Mouse (Mus musculus): ENCODE results near the gene Caln1.

The Caln1 gene

DNA sequence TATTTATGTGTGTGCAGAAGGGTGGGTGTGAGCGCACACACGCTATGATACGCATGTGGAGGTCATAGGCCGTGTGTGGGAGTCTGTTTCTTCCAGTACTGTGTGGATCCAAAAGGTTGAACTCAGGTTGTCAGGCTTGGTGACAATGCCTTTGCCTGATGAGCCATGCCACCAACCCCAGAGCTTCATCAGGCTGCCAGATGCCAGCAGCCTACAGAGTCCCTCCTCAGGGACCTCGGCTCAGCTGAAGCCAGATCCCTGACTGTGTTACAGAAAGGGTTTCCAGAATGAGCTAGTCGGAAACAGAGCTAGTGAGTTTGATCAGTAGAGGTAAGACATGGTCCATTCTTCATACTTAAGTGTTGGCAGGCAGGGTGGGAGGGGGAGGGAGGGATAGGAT is 25.9 kb downstream of the Caln1 start:
- DNase-seq = no peak

GRCm38 (mm10) chr5:130400136-130400917 is 31.1 kb downstream of the Caln1 start:
- no peak for DNase-seq

DNA sequence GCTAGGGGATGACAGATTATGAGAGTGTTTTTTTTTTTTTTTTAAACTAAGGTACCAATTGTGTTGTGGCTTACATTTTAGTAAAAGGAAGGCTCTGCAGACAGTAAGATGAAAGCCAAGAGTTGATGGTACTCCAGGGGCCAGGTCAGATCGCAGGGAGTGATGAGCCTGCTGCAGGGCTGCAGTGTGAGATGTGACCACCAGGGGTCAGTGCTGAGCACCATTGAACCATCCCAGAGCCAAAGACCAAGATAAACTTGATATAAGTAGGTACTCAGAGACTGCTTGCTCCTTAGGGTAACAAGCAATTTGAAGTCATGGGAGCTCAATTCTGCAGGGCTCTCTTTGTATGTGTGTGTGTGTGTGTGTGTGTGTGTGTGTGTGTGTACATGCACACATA is 35.9 kb downstream of the Caln1 start:
- DNase-seq = no peak

DNA sequence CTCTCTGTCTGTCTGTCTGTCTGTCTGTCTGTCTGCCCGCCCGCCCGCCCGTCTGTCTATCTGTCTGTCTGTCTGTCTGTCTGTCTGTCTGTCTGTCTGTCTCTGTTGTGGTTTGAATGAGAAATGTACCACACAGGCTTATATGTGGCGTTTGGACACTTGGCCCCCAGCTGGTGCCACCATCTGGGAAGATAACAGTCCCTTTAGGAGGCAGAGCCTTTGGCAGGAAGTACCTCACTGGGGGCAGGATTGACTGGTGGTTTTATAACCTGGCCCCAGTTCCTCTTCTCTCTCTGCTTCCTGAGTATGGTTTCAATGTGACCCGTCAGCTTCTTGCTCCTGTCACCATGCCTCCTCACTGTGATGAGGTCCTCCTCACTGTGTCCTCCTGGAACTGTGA is 40.5 kb downstream of the Caln1 start:
- no peak for DNase-seq

DNA sequence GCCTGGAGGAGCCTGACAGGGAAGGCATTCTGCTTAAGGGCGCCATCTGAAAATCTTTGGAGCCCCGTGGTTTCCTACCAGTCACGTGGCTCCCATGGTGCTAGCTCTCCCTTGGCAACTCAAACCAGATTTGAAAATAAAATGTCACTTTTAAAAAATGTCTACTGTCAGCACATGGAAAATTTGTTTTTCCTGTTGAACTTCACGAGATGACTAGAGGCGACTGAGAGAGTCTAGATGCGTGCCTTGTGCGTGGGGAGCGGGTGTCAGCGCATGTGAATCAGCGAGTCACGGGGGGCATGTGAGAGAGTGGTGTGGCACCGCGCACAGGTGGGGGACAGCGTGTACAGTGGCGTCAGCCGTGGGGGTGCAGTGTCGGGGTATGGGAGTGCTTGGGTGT is 42.3 kb downstream of the Caln1 start:
- no peak for DNase-seq

DNA sequence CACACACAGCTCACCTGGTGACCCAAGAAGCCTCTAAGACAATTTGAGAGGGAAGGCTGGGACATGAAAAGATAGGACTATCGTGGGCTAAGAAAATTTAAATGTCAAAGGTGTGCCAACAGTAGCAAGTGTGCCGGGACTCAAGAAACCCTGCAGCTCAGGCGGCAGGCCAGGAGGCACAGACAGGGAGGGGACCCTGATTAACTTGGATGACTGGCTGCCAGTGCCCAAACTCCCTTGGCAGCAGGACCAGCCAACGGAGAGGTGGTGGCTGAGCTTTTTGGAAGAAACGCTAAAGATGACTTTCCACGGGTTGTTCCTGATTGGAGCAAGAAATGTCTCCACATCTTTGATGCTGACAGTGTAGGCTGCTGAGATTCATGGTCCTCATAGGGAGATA is 78.2 kb downstream of the Caln1 start:
- no peak for DNase-seq

DNA sequence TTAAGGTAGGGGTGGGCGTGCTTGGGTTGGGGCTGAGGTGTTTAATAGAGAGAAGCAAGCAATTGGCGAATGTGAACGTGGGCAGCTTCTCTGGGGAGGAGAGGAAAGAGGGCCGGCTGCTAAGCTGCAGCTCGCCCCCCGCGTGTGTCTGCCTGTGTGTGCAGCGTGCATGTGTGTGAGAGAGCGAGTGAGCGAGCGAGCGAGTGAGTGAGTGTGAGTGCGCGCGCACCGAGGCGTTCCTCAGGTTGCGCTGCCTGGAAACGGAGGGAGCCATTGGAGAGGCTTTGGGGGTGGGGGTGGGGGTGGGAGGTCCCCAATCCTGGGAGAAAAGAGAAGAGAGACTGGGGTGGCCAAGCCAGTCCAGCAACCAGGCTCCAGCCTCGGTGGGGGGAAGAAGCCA is 79.2 kb downstream of the Caln1 start:
- DNase-seq = no peak

DNA sequence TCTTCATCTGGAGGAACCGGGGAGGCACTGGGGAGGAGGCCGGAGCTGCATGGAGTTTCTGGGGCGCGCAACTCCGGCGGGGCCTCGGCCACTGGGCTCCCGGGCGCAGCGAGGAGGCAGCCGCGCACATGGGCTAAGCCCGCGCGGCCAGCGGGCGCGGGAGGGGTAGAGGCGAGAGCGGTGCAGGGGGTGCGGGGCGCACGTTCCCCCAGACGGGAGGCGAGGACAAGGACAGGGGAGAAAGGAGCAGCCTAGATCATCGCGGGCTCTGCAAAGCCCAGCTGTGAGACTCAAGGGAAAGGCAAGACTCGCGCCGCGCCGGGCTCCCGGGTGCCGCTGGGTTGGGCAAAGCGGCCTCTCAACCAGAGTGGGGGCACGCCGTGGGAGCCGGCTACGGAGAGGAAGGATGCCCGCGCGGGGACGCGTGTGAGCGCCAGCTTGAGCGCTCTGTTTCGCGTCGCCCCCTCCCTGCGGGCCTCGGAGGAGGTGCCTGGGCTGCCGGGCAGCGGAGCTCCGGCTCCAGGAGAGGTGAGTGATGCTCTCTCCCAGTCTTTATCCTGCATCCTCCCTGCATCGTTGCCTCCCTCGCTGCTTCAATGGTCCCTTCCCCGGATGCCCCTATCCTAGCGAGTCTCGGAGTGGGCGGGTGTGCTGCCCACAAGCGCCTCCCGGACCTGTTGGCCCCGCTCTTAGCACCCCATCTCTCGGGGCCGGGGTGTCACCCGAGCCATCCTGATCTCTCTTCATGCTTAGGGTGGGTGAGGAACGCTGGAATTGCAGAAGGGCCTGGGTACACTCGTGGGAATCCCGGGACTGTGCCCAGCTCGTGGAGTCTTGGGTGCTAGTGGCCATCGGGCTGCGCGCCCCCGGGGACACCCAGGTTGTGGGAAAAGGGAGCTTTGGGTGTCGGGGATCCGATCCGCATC is 79.9 kb downstream of the Caln1 start:
- no peak for DNase-seq

GRCm38 (mm10) chr5:130450031-130450541 is 80.8 kb downstream of the Caln1 start:
- DNase-seq = no peak

GRCm38 (mm10) chr5:130458076-130458475 is 88.8 kb downstream of the Caln1 start:
- no peak for DNase-seq

- no peak for DNase-seq
Observed at GRCm38 (mm10) chr5:130472209-130472608, 103.0 kb downstream of the Caln1 start.

DNA sequence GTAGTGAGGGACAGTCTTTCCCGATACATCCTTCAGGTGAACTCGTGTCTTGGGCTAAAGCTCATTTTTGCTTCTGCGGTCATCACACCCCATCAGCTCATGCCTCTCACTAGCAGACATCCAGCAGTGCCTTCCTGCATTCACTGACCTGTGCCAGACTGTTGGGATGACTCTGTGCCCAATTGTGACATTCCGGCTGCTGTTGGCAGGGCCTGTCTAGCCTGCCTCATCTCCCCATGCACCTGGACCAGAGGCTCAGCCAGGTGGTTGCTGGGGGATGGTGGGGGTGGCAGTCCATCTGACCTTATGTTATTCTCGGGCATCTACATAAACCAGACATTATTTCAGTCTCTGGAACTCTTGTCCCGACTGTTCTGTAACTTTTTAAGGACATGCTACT is 105.6 kb downstream of the Caln1 start:
- DNase-seq = peak; percentile 82

DNA sequence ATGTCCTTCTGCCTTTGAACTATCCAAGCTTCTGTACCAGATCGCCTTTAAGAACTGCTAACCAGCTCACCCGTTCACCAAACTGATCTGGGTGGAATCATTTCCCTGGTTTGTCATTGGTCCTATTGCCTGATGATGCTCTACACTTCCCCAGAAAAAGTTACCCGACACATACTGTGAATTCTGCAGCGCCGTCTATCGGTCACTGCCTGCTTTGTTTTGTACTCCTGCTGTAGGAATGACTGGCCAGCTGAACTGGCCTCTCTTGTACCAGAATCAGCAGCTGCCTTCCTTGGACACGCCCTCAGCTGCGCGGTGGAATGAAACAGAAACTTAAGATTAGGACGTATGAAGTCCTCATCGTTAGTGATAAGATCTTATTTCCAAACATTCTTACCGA is 107.5 kb downstream of the Caln1 start:
- DNase-seq = peak; percentile 74

DNA sequence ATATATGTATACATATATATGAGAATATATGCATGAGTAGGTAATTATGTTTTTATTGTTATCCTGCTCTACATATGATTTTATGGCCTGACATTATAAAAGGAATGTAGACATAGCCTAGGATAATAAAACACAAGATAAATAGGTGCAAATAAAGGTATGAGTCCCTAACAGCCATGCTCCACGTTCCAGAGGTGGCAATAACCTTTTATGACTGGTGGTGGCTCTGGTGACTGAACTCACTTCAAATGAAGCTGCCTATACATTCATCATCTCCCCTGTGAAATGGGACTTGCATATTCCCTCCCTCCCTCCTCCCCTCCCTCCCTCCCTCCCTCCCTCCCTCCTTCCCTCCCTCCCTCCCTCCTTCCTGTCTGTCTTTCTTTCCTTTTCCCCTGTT is 111.0 kb downstream of the Caln1 start:
- DNase-seq = peak; percentile 11

GRCm38 (mm10) chr5:130491471-130491870 is 122.2 kb downstream of the Caln1 start:
- DNase-seq = peak; percentile 29

DNA sequence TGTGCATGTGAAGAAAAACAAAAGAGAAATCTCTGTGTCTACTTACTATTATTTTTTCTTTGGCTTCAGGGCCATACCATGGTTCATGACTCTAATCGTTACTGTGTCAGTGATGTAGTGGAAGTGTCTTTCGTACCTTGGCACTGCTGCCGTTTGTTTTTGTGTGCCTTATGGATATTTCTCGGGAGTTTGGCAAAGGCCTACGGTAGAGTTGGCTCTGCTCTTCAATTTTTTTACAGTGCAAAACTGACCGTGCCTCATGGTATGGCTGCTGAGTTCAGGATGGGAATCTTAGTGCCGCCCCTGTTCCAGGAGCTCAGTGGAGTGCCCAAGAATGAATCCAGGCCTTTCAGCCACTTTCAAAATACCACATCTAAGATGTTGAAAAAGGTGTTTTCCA is 123.0 kb downstream of the Caln1 start:
- peak; percentile 14 for DNase-seq

DNA sequence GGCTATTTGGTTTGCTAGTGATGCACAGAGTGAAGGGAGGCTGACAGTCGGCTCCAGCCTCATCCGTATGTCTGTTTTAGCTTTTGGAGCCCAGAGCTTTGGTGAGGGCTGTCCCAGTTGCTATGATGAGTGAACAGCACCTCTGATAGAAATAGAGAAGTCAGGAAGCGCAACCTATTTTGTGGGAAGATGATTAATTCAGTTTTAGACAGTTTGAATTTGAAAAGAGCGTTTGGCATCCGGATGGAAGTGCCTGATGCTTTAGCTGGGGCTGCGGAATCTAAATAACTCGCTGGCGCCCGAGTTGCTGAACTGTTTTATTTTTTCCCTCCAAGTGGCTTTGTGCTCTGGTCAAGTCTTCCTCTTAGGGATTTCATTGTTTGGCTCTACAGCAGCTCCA is 133.3 kb downstream of the Caln1 start:
- peak; percentile 57 for DNase-seq

GRCm38 (mm10) chr5:130504891-130505290 is 135.6 kb downstream of the Caln1 start:
- DNase-seq = peak; percentile 64

DNA sequence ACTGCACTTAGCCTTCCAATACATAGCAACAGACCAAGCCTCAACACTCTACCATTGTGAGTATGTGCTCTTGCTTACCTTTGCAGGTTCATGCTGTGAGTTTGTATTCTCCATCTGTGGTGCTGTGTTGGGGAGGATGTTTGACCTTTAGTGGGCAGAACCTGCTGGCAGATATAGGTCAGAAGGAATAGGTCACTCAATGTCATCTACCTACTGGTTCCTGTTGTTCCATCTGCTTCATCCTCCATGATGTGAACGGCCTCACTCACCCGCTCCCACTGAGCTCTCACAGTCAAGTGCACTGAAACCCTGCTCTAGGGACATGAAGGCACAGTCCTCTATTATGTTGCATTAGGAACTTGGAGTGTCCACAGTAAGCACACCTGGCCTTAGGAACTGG is 141.3 kb downstream of the Caln1 start:
- peak; percentile 72 for DNase-seq

- peak; percentile 72 for DNase-seq
Observed at GRCm38 (mm10) chr5:130515395-130515794, 146.1 kb downstream of the Caln1 start.

- no peak for DNase-seq
Observed at GRCm38 (mm10) chr5:130520527-130520926, 151.3 kb downstream of the Caln1 start.

GRCm38 (mm10) chr5:130527416-130527815 is 158.2 kb downstream of the Caln1 start:
- no peak for DNase-seq

DNA sequence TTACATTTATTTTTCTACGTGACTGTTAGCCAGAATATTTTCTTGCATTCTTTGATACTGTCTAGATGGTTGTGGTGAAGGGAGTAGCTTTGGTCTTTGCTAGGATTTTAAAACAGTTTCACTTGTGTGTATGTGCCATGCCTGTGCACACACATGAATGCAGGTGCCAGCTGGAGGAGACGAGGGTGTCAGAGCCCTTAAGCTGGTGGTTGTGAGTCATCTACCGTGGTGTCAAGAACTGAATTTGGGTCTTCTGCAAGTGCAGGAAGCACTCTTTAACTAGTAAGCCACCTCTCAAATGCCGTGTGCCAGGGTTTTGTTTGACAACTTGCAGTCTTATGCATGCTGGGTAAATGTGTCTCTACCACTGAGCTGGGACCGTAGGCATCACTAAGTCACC is 178.2 kb downstream of the Caln1 start:
- peak; percentile 55 for DNase-seq

DNA sequence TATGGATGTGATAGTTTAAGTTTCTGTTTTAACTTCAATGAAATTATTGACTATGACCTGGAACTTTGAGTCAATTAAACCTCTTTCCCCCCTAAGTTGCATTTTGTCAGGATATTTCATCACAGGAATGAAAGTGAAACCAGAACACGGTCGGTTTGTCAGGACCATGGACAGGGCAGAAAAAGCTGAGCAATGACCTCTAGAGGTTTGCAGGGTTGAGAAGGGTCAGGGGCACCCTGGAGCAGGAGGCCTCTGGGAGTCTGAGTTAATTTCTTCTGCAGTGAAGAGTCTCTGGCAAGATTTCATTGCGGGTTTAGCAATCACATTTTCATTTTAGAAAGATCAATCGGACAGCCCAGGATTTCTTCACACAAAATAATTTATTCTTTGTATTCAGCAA is 184.7 kb downstream of the Caln1 start:
- DNase-seq = no peak

Measured in heart, adult 11 months (tissue).